Mouse (Mus musculus) liver (tissue): ENCODE data around the gene Fra10ac1.

Source experiments
- DNase-seq: peaks from one replicate; pipeline ENCODE4 v3.0.0-alpha.2; 2020; ENCODE audit warnings: mixed read lengths

Gene Fra10ac1

GRCm38 (mm10) chr19:38223905-38224684 lies at the start of gene Fra10ac1:
TSS of gene Fra10ac1 (minus strand) at chr19:38224156.
- peak; percentile 88 for DNase-seq

GRCm38 (mm10) chr19:38271071-38271470 lies 47.1 kb upstream of the Fra10ac1 start:
- no peak for DNase-seq

- DNase-seq, result no peak
Observed at GRCm38 (mm10) chr19:38267469-38267868, 43.5 kb upstream of the Fra10ac1 start.

- no peak for DNase-seq
Observed at GRCm38 (mm10) chr19:38265767-38266166, 41.8 kb upstream of the Fra10ac1 start.

GRCm38 (mm10) chr19:38264505-38265500 lies 40.8 kb upstream of the Fra10ac1 start, which contains the start of gene Lgi1:
TSS of gene Lgi1 (plus strand) at chr19:38264536.
- no peak for DNase-seq

- DNase-seq, result no peak
Observed at GRCm38 (mm10) chr19:38263829-38264504, 40.0 kb upstream of the Fra10ac1 start.

- DNase-seq, result no peak
Observed at GRCm38 (mm10) chr19:38261351-38261750, 37.4 kb upstream of the Fra10ac1 start.

GRCm38 (mm10) chr19:38260346-38260745 lies 36.4 kb upstream of the Fra10ac1 start:
- no peak for DNase-seq

GRCm38 (mm10) chr19:38259436-38259835 lies 35.5 kb upstream of the Fra10ac1 start:
- no peak for DNase-seq

- DNase-seq, result no peak
Observed at GRCm38 (mm10) chr19:38258651-38259065, 34.7 kb upstream of the Fra10ac1 start.

- DNase-seq, result peak; percentile 7
Observed at GRCm38 (mm10) chr19:38253796-38254195, 29.8 kb upstream of the Fra10ac1 start.

GRCm38 (mm10) chr19:38249627-38250026 lies 25.7 kb upstream of the Fra10ac1 start:
- no peak for DNase-seq

- DNase-seq, result no peak
Observed at GRCm38 (mm10) chr19:38246177-38246622, 22.2 kb upstream of the Fra10ac1 start.

- no peak for DNase-seq
Observed at GRCm38 (mm10) chr19:38245361-38246176, 21.6 kb upstream of the Fra10ac1 start.

GRCm38 (mm10) chr19:38244748-38245147 lies 20.8 kb upstream of the Fra10ac1 start:
- no peak for DNase-seq

- DNase-seq, result no peak
Observed at GRCm38 (mm10) chr19:38242314-38242852, 18.4 kb upstream of the Fra10ac1 start.

- DNase-seq, result no peak
Observed at GRCm38 (mm10) chr19:38238213-38238951, 14.4 kb upstream of the Fra10ac1 start.

- peak; percentile 43 for DNase-seq
Observed at GRCm38 (mm10) chr19:38237834-38238212, 13.9 kb upstream of the Fra10ac1 start.

- DNase-seq, result no peak
Observed at GRCm38 (mm10) chr19:38236526-38236925, 12.6 kb upstream of the Fra10ac1 start.

GRCm38 (mm10) chr19:38232516-38232915 lies 8.6 kb upstream of the Fra10ac1 start:
- no peak for DNase-seq

- no peak for DNase-seq
Observed at GRCm38 (mm10) chr19:38232087-38232486, 8.1 kb upstream of the Fra10ac1 start.
